In genomic region chr6:136385287-136385686, GRCm38 (mm10) we compare ENCODE assay signal across 11 mouse cellular contexts. TPM values are rescaled to one million over a fixed set of nuclear protein-coding genes. Genes with fewer than 3 reads are reported as not detected.
DNase-seq lines count a peak whose midpoint lies in the region; TF ChIP-seq lines count a peak whose summit lies in the region.
"Had no signal": no experiment of that assay in that cellular context is flagged by ENCODE, and none has a peak within 500 bp of the region (broad histone marks: within the 10 kb centered on the region; RNA-seq: fewer than 3 reads in every experiment).

No protein-coding gene starts in this region.

- WGBS in lung, adult 2 months: 74% methylated on average over 7 of the region's 7 CpGs
- WGBS in bone marrow, adult 2 months: 78% methylated on average over 7 of the region's 7 CpGs
- 71% methylated on average over 7 of the region's 7 CpGs for WGBS in small intestine, adult 2 months

- TF ChIP-seq POLR2A in lung, adult 2 months (IDR thresholded peaks at IDR 0.05; ENCODE audit: borderline replicate concordance, extremely low read depth, low read depth, low read length): no peak
- no peak for TF ChIP-seq POLR2A in bone marrow, adult 2 months (IDR thresholded peaks at IDR 0.05; ENCODE audit: borderline replicate concordance, control insufficient read depth, low read depth, low read length)
- no peak for TF ChIP-seq POLR2A in small intestine, adult 2 months (IDR thresholded peaks at IDR 0.05; ENCODE audit: low read depth, low read length)

- peak; percentile 13; the same call in 1 of the 2 replicates for TF ChIP-seq CTCF in gastrocnemius, adult 2 months (IDR thresholded peaks at IDR 0.05)
- peak; percentile 19; the same call in 1 of the 2 replicates for TF ChIP-seq CTCF in lung, adult 2 months (IDR thresholded peaks at IDR 0.05; ENCODE audit: insufficient read depth, low read length)
- peak; percentile 40; the same call in 1 of the 2 replicates for TF ChIP-seq CTCF in bone marrow, adult 2 months (IDR thresholded peaks at IDR 0.05; ENCODE audit: control insufficient read depth, insufficient read depth, low read length)
- peak; percentile 34; the same call in 1 of the 2 replicates for TF ChIP-seq CTCF in small intestine, adult 2 months (IDR thresholded peaks at IDR 0.05; ENCODE audit: extremely low read depth, insufficient read length, insufficient replicate concordance, low read depth, low read length)

- H3K4me1 ChIP-seq in lung, adult 2 months (ENCODE audit: control insufficient read depth, insufficient read depth, low read length): no peaks in the 10 kb centered on the region
- no peaks in the 10 kb centered on the region for H3K4me1 ChIP-seq in bone marrow, adult 2 months (ENCODE audit: control insufficient read depth, insufficient read depth, low read length)
- no peaks in the 10 kb centered on the region for H3K4me1 ChIP-seq in small intestine, adult 2 months (ENCODE audit: control insufficient read depth, insufficient read depth, insufficient read length, low read length)
- H3K4me1 ChIP-seq: limb, embryonic 13.5 days had no signal

- intact Hi-C loops in gastrocnemius, adult 2 months (cut with DNase I): no loop called here

- H3K36me3 ChIP-seq in small intestine, adult 2 months (ENCODE audit: control insufficient read depth, insufficient read depth, low read length): no peaks in the 10 kb centered on the region
- H3K36me3 ChIP-seq: limb, embryonic 13.5 days had no signal

- H3K27me3 ChIP-seq in small intestine, adult 2 months (ENCODE audit: control insufficient read depth, insufficient read depth, low read length): no peaks in the 10 kb centered on the region
- H3K27me3 ChIP-seq: limb, embryonic 13.5 days had no signal

- no peak for DNase-seq in gastrocnemius, adult 2 months
- no peak for DNase-seq in gastrocnemius, adult 8-10 months (ENCODE audit: low spot score in 2 of 2)
- DNase-seq in lung, adult 2 months: no peak
- DNase-seq in lung, adult 18-20 months: no peak
- no peak for DNase-seq in cerebellum, adult 8-10 months
- no peak for DNase-seq in gastrocnemius, postnatal 25 days
- DNase-seq: cerebellum, adult 18-20 months had no signal

- no peak overlapping the region for H3K4me3 ChIP-seq in gastrocnemius, adult 2 months
- H3K4me3 ChIP-seq in lung, adult 2 months (replicated peaks; ENCODE audit: extremely low read depth, low read depth, low read length): no peak overlapping the region
- H3K4me3 ChIP-seq in bone marrow, adult 2 months (replicated peaks; ENCODE audit: control insufficient read depth, low read depth, low read length): no peak overlapping the region
- no peak overlapping the region for H3K4me3 ChIP-seq in small intestine, adult 2 months (ENCODE audit: low read depth, low read length)
- H3K4me3 ChIP-seq: limb, embryonic 13.5 days had no signal

- no peak overlapping the region for H3K27ac ChIP-seq in gastrocnemius, adult 2 months
- no peak overlapping the region for H3K27ac ChIP-seq in bone marrow, adult 2 months (ENCODE audit: control insufficient read depth, insufficient read depth, low read depth, low read length, poor library complexity)
- no peak overlapping the region for H3K27ac ChIP-seq in small intestine, adult 2 months (ENCODE audit: insufficient read depth, low read depth, low read length)
- H3K27ac ChIP-seq: hindbrain, embryonic 14.5 days; limb, embryonic 13.5 days had no signal

RNA-seq across cellular contexts. Expression of gene E330021D16Rik, which starts 30.1 kb away (rescaled TPM):
- not detected for total RNA-seq in gastrocnemius, adult 2 months (2021)
- total RNA-seq in gastrocnemius, adult 8-10 months (2022): not detected
- polyA plus RNA-seq in lung, adult 2 months (2012; rRNA removed): 0.11 TPM in 1 of 2 replicates, not detected in the other
- not detected in 2 replicates for polyA plus RNA-seq in bone marrow, adult 2 months (2011; ENCODE audit: insufficient read depth, insufficient read length, low replicate concordance, missing spikeins)
- polyA plus RNA-seq in small intestine, adult 2 months (2012; rRNA removed): not detected in 2 replicates
- not detected for total RNA-seq in gastrocnemius, postnatal 25 days (2021)
- polyA plus RNA-seq: hindbrain, embryonic 14.5 days; limb, embryonic 13.5 days had no signal

RNA-seq across cellular contexts. Expression of gene Gm8994, which starts 57.9 kb away (rescaled TPM):
- not detected for total RNA-seq in gastrocnemius, adult 2 months (2021)
- total RNA-seq in gastrocnemius, adult 8-10 months (2022): not detected
- not detected in 2 replicates for polyA plus RNA-seq in lung, adult 2 months (2012; rRNA removed)
- not detected in 2 replicates for polyA plus RNA-seq in bone marrow, adult 2 months (2011; ENCODE audit: insufficient read depth, insufficient read length, low replicate concordance, missing spikeins)
- not detected in 2 replicates for polyA plus RNA-seq in small intestine, adult 2 months (2012; rRNA removed)
- total RNA-seq in gastrocnemius, postnatal 25 days (2021): not detected
- polyA plus RNA-seq: hindbrain, embryonic 14.5 days had no signal
